Mouse (Mus musculus): ENCODE data around the gene Tbl1x. TPM values are rescaled to one million over a fixed set of nuclear protein-coding genes. Genes with fewer than 3 reads are reported as not detected.

Gene Tbl1x
- polyA plus RNA-seq, 1 experiment from 2014 or later = 46.9 TPM

DNA sequence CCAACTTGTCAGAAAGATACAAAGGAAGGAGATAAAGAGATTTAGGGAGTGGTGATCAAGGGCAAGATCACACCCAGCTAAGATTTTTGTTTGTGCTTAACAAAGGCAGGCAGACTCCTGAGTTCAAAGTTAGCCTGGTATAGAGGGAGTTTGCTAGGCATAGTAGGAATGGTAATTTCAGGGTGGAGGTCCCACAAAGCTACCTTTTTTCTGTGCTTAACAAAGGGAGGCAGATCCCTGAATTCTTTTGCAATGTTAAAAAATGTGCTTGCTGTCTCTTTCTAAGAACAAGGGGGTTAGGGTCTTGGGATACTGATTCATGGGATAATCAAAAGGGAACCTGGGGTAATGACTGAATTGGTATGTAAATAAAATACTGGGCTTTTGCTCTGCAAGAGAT is 156.6 kb downstream of the Tbl1x start:
- no peaks in the 10 kb centered on the region for H3K4me1 ChIP-seq (replicated peaks; ENCODE audit: insufficient read depth, low read length)
- DNase-seq (ENCODE audit: low spot score) = no peak
- ATAC-seq (replicated peaks; ENCODE audit: low FRiP score, low read depth) = no peak

DNA sequence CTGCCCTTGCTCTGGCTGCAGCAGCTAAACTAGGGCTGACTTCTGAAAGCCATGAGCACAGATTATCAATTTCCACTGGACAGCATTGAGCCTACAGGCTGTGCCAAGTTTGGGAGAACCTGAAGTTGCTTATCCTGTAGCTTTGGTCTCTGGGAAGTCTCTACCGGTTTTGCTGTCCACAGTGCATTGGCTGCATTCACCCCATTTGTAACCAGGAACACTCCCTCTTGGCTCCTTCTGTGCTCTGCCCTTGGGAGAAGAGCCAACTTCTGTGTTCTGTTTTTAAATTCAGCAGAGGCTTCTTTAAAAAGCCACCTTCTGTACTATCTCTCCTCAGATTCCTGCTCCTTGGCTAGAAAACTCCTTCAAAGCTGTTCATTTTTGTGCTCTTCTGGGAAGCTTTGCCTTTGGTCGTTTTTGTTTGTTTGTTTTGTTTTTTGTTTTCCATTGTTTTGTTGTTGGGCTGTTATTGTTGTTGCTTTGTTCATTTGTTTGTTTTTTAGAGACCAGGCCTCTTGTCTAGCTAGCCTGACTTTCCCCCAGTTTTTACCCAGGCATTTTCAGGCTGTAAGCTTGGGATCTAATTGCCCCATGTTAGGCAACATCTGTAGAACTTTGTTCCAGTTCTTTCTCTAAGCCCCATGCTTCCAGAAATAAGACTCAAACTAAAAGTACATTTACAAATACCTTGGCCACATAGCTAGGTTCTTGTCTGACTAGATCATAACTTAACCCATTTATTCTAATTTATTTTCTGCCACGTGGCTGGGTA is 159.2 kb downstream of the Tbl1x start:
- 67% methylated on average over 3 of the region's 3 CpGs for WGBS
- DNase-seq (ENCODE audit: low spot score) (no peak), ATAC-seq (replicated peaks; ENCODE audit: low FRiP score, low read depth) (no peak)
- Histone ChIP-seq H3K27ac (no peak overlapping the region), H3K4me1 (replicated peaks; ENCODE audit: insufficient read depth, low read length) (no peaks in the 10 kb centered on the region), H3K4me2 (ENCODE audit: low read length) (no peak overlapping the region), H3K36me3 (ENCODE audit: insufficient read depth, low read length) (no peaks in the 10 kb centered on the region), H3K4me3 (replicated peaks; ENCODE audit: low read depth, low read length) (no peak overlapping the region), H3K9ac (ENCODE audit: low read depth, low read length) (no peak overlapping the region), H3K9me3 (replicated peaks; ENCODE audit: low read length) (no peaks in the 10 kb centered on the region), H3K27me3 (ENCODE audit: insufficient read depth, low read length) (no peaks in the 10 kb centered on the region)
- TF ChIP-seq CTCF (IDR thresholded peaks at IDR 0.05; ENCODE audit: low read depth) = no peak

More for the DNA sequence above, 156.6 kb downstream of the Tbl1x start:
- no peak overlapping the region for H3K4me3 ChIP-seq (replicated peaks; ENCODE audit: low read depth, low read length)
- no peak overlapping the region for H3K4me2 ChIP-seq (ENCODE audit: low read length)
- H3K9me3 ChIP-seq (replicated peaks; ENCODE audit: low read length) = no peaks in the 10 kb centered on the region
- H3K27ac ChIP-seq = no peak overlapping the region
- H3K9ac ChIP-seq (ENCODE audit: low read depth, low read length) = no peak overlapping the region
- no peaks in the 10 kb centered on the region for H3K27me3 ChIP-seq (ENCODE audit: insufficient read depth, low read length)
- no peaks in the 10 kb centered on the region for H3K36me3 ChIP-seq (ENCODE audit: insufficient read depth, low read length)
- TF ChIP-seq CTCF (IDR thresholded peaks at IDR 0.05; ENCODE audit: low read depth) = no peak

Data from kidney, postnatal 0 days (tissue).